Comparison of ENCODE assay signal across 13 mouse cellular contexts in genomic region chr5:22851572-22851971, GRCm38 (mm10).
DNase-seq lines count a peak whose midpoint lies in the region; ATAC-seq and TF ChIP-seq lines count a peak whose summit lies in the region.
"Had no signal": no experiment of that assay in that cellular context is flagged by ENCODE, and none has a peak within 500 bp of the region (broad histone marks: within the 10 kb centered on the region; RNA-seq: fewer than 3 reads in every experiment).

No protein-coding gene starts in this region.

- WGBS in liver, adult 2 months: 51% methylated on average over 14 of the region's 14 CpGs
- WGBS in liver, embryonic 12.5 days (ENCODE audit: insufficient replicate concordance): 46% methylated on average over 14 of the region's 14 CpGs
- WGBS in heart, embryonic 10.5 days: 46% methylated on average over 14 of the region's 14 CpGs
- WGBS in hindbrain, embryonic 10.5 days: 63% methylated on average over 14 of the region's 14 CpGs
- WGBS in midbrain, embryonic 16.5 days: 67% methylated on average over 14 of the region's 14 CpGs

- no peak overlapping the region for H3K4me3 ChIP-seq in liver, adult 2 months (ENCODE audit: insufficient read depth, low read depth, low read length)
- H3K4me3 ChIP-seq in liver, embryonic 12.5 days: no peak overlapping the region
- peak overlapping the region; percentile 31; the same call in 1 of the 2 replicates for H3K4me3 ChIP-seq in heart, embryonic 10.5 days
- no peak overlapping the region for H3K4me3 ChIP-seq in hindbrain, embryonic 10.5 days
- H3K4me3 ChIP-seq in midbrain, embryonic 16.5 days (ENCODE audit: low read depth, low read length): no peak overlapping the region
- H3K4me3 ChIP-seq: hindbrain, embryonic 15.5 days had no signal

- H3K27me3 ChIP-seq in liver, adult 2 months (ENCODE audit: control insufficient read depth, insufficient read depth, low read length): no peaks in the 10 kb centered on the region
- H3K27me3 ChIP-seq in liver, embryonic 12.5 days (replicated peaks): no peaks in the 10 kb centered on the region
- no peaks in the 10 kb centered on the region for H3K27me3 ChIP-seq in heart, embryonic 10.5 days (ENCODE audit: insufficient read depth, poor library complexity, severe bottlenecking)
- H3K27me3 ChIP-seq in hindbrain, embryonic 10.5 days (ENCODE audit: insufficient read depth, poor library complexity, severe bottlenecking): no peaks in the 10 kb centered on the region
- no peaks in the 10 kb centered on the region for H3K27me3 ChIP-seq in midbrain, embryonic 16.5 days (ENCODE audit: control insufficient read depth, insufficient read depth, low read depth, low read length)
- H3K27me3 ChIP-seq: hindbrain, embryonic 15.5 days had no signal

- H3K9me3 ChIP-seq in liver, embryonic 12.5 days (replicated peaks): no peaks in the 10 kb centered on the region
- no peaks in the 10 kb centered on the region for H3K9me3 ChIP-seq in heart, embryonic 10.5 days
- no peaks in the 10 kb centered on the region for H3K9me3 ChIP-seq in hindbrain, embryonic 10.5 days
- no peaks in the 10 kb centered on the region for H3K9me3 ChIP-seq in midbrain, embryonic 16.5 days (replicated peaks; ENCODE audit: control insufficient read depth, low read length, poor library complexity, severe bottlenecking)
- H3K9me3 ChIP-seq: hindbrain, embryonic 15.5 days had no signal

- DNase-seq in liver, adult 2 months (ENCODE audit: extremely low read depth, low read depth, low spot score): peak; percentile 8
- no peak for DNase-seq in heart, embryonic 10.5 days (ENCODE audit: low spot score)
- peak; percentile 30 to 52 for DNase-seq in lung, adult 18-20 months
- DNase-seq in hindbrain, embryonic 10.5 days (ENCODE audit: low spot score): no peak
- DNase-seq in cerebellum, adult 9-10 months: no peak
- DNase-seq: cerebellum, adult 9-11 months; spleen, adult 18-20 months; thymus, postnatal 14 days had no signal

- no peak overlapping the region for H3K4me2 ChIP-seq in liver, embryonic 12.5 days
- H3K4me2 ChIP-seq in midbrain, embryonic 16.5 days (ENCODE audit: low read length): no peak overlapping the region
- H3K4me2 ChIP-seq: hindbrain, embryonic 15.5 days had no signal

- TF ChIP-seq POLR2A in liver, adult 2 months (IDR thresholded peaks at IDR 0.05; ENCODE audit: extremely low read depth, insufficient read depth, low read length): no peak

- no peak for TF ChIP-seq CTCF in liver, adult 2 months (IDR thresholded peaks at IDR 0.05; ENCODE audit: low read depth, low read length)

- no peaks in the 10 kb centered on the region for H3K36me3 ChIP-seq in liver, adult 2 months (ENCODE audit: control insufficient read depth, insufficient read depth, low read length)
- no peaks in the 10 kb centered on the region for H3K36me3 ChIP-seq in liver, embryonic 12.5 days
- no peaks in the 10 kb centered on the region for H3K36me3 ChIP-seq in heart, embryonic 10.5 days
- H3K36me3 ChIP-seq in hindbrain, embryonic 10.5 days: no peaks in the 10 kb centered on the region
- no peaks in the 10 kb centered on the region for H3K36me3 ChIP-seq in midbrain, embryonic 16.5 days (ENCODE audit: control insufficient read depth, insufficient read depth, low read length)
- H3K36me3 ChIP-seq: hindbrain, embryonic 15.5 days had no signal

- ATAC-seq in liver, embryonic 12.5 days: no peak
- ATAC-seq in midbrain, embryonic 16.5 days: no peak
- ATAC-seq: CD4-positive, CD25-positive, alpha-beta regulatory T cell, adult 4 months had no signal

- no peaks in the 10 kb centered on the region for H3K79me2 ChIP-seq in liver, adult 2 months (ENCODE audit: control insufficient read depth, insufficient read depth, low read length)

- no peak overlapping the region for H3K9ac ChIP-seq in liver, adult 2 months (ENCODE audit: low read depth, low read length)
- H3K9ac ChIP-seq in liver, embryonic 12.5 days: no peak overlapping the region
- H3K9ac ChIP-seq in midbrain, embryonic 16.5 days (ENCODE audit: low read depth, low read length): no peak overlapping the region
- H3K9ac ChIP-seq: hindbrain, embryonic 15.5 days had no signal

- no peaks in the 10 kb centered on the region for H3K4me1 ChIP-seq in liver, adult 2 months (ENCODE audit: control insufficient read depth, insufficient read depth, low read length)
- no peaks in the 10 kb centered on the region for H3K4me1 ChIP-seq in liver, embryonic 12.5 days
- H3K4me1 ChIP-seq in heart, embryonic 10.5 days: no peaks in the 10 kb centered on the region
- H3K4me1 ChIP-seq in hindbrain, embryonic 10.5 days (replicated peaks): no peaks in the 10 kb centered on the region
- no peaks in the 10 kb centered on the region for H3K4me1 ChIP-seq in midbrain, embryonic 16.5 days (ENCODE audit: control insufficient read depth, insufficient read depth, low read length)
- H3K4me1 ChIP-seq: hindbrain, embryonic 15.5 days had no signal

- no peak overlapping the region for H3K27ac ChIP-seq in liver, adult 2 months (replicated peaks; ENCODE audit: insufficient read depth, low read depth, low read length)
- no peak overlapping the region for H3K27ac ChIP-seq in liver, embryonic 12.5 days
- no peak overlapping the region for H3K27ac ChIP-seq in heart, embryonic 10.5 days
- no peak overlapping the region for H3K27ac ChIP-seq in hindbrain, embryonic 10.5 days
- no peak overlapping the region for H3K27ac ChIP-seq in midbrain, embryonic 16.5 days (ENCODE audit: low read length)
- H3K27ac ChIP-seq: hindbrain, embryonic 15.5 days; macrophage had no signal

Comparison
In these comparisons a context has a peak if more than half of its experiments do, and no peak if none do; other contexts are left out.
1. DNase-seq: peak in liver, adult 2 months (single experiment) and lung, adult 18-20 months (2 of 2); none in heart, embryonic 10.5 days (single experiment), hindbrain, embryonic 10.5 days (single experiment) and cerebellum, adult 9-10 months (single experiment).